ENCODE assay signal across 10 mouse cellular contexts in the genomic region with DNA sequence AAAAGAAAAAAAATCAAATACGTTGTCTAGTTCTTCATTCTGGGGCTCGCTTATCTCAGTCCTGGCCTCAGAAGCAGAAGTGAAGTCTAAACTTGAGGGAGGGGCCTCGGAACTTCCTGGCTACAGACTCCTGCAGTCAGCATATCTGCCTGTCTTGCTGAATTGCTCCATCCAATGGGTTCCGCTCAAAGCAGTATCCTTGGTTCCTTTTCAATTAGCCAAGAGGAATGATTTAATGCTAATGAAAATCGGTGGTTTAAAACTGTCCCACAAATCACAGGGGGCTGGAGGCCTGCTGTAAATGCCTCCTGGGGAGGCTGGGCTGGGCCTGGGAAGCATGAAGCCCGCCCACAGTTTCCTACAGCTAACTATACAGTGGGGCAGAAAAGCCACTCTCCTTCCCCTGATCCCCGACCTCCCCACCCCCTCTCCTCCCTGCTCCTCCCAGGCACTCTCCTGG. TPM values are rescaled to one million over a fixed set of nuclear protein-coding genes. Genes with fewer than 3 reads are reported as not detected.
DNase-seq lines count a peak whose midpoint lies in the region; ATAC-seq and TF ChIP-seq lines count a peak whose summit lies in the region.
"Had no signal": no experiment of that assay in that cellular context is flagged by ENCODE, and none has a peak within 500 bp of the region (broad histone marks: within the 10 kb centered on the region; RNA-seq: fewer than 3 reads in every experiment).

No protein-coding gene starts in this region.

- H3K9ac ChIP-seq in lung, postnatal 0 days (replicated peaks; ENCODE audit: low read depth) = no peak overlapping the region
- H3K9ac ChIP-seq: limb, embryonic 15.5 days had no signal

- H3K27ac ChIP-seq in lung, postnatal 0 days (ENCODE audit: low read length) = peak overlapping the region; percentile 32; the same call in 1 of the 2 replicates
- H3K27ac ChIP-seq: limb, embryonic 15.5 days had no signal

- no peak for TF ChIP-seq EP300 in lung, postnatal 0 days (IDR thresholded peaks at IDR 0.05)

- no peaks in the 10 kb centered on the region for H3K36me3 ChIP-seq in lung, postnatal 0 days (ENCODE audit: insufficient read depth, low read length)
- H3K36me3 ChIP-seq: G1E; limb, embryonic 15.5 days had no signal

- H3K4me2 ChIP-seq in lung, postnatal 0 days (replicated peaks; ENCODE audit: low read depth, low read length) = no peak overlapping the region
- H3K4me2 ChIP-seq: limb, embryonic 15.5 days had no signal

- intact Hi-C loops in heart, postnatal 25 days (cut with DNase I) = no loop called here

- peak; percentile 97 for DNase-seq in heart, adult 11 months
- DNase-seq in heart, postnatal 25 days (ENCODE audit: low spot score) = no peak
- peak; percentile 7 to 10 for DNase-seq in B cell, adult 2 months
- peak; percentile 64 for DNase-seq in lung, postnatal 0 days (ENCODE audit: low spot score)
- DNase-seq in urinary bladder, postnatal 4 days (ENCODE audit: low spot score in 2 of 2) = no peak
- DNase-seq in cerebellum, postnatal 10 days = no peak
- no peak for DNase-seq in cerebellum, adult 9-10 months

- 11% methylated on average over 7 of the region's 7 CpGs for WGBS in lung, postnatal 0 days

- no peaks in the 10 kb centered on the region for H3K27me3 ChIP-seq in lung, postnatal 0 days (replicated peaks; ENCODE audit: insufficient read depth, low read length)
- H3K27me3 ChIP-seq: limb, embryonic 15.5 days had no signal

- H3K9me3 ChIP-seq in lung, postnatal 0 days (ENCODE audit: low read length) = no peaks in the 10 kb centered on the region
- H3K9me3 ChIP-seq: G1E; limb, embryonic 15.5 days had no signal

- H3K4me3 ChIP-seq in lung, postnatal 0 days (ENCODE audit: low read depth, low read length) = no peak overlapping the region
- H3K4me3 ChIP-seq: limb, embryonic 15.5 days had no signal

- ATAC-seq in granulocyte monocyte progenitor cell, adult 5-6 weeks (replicated peaks; ENCODE audit: poor library complexity, severe bottlenecking) = peak; percentile 95
- peak; percentile 55 for ATAC-seq in lung, postnatal 0 days

- TF ChIP-seq CTCF in lung, postnatal 0 days (IDR thresholded peaks at IDR 0.05) = no peak

- H3K4me1 ChIP-seq in lung, postnatal 0 days (ENCODE audit: insufficient read depth, low read depth, low read length) = peaks cover 2% of the 10 kb centered on the region; the same call in 1 of the 2 replicates

RNA-seq across cellular contexts. Expression of gene Nav1, which starts 12.9 kb away (rescaled TPM):
- 10 to 100 TPM; 19.6 to 19.8 TPM for total RNA-seq in heart, postnatal 25 days (2021)
- 16.3 and 19.8 TPM in 2 replicates for total RNA-seq in granulocyte monocyte progenitor cell, adult 5-6 weeks (2014; fragmentation: Nextera tagmentation)
- total RNA-seq in granulocyte monocyte progenitor cell, adult 5-6 weeks (2017) = 2.9 and 3.6 TPM in 2 replicates
- polyA plus RNA-seq in lung, postnatal 0 days (2015; fragmentation: Nextera tagmentation; extraction: Ambion mirVana) = 5.7 and 6.1 TPM in 2 replicates
- polyA plus RNA-seq: G1E had no signal

Comparison
In these comparisons a context has a peak if more than half of its experiments do, and no peak if none do; other contexts are left out.
1. DNase-seq: peak in heart, adult 11 months (single experiment), B cell, adult 2 months (2 of 2) and lung, postnatal 0 days (single experiment); none in heart, postnatal 25 days (single experiment), urinary bladder, postnatal 4 days (0 of 2), cerebellum, postnatal 10 days (0 of 2) and cerebellum, adult 9-10 months (single experiment).